Mouse (Mus musculus) bone marrow, adult 2 months (tissue): ENCODE data around the gene Blnk.

Experiments used
- CTCF ChIP-seq: fragments of 200-500 bp; IDR thresholded peaks from 2 replicates; pipeline ENCODE4 v1.5.1; 2011; ENCODE audit warnings: low read length, control low read depth; ENCODE audit not compliant: control insufficient read depth, insufficient read depth
- POLR2A ChIP-seq: fragments of 200-500 bp; IDR thresholded peaks from 2 replicates; pipeline ENCODE4 v1.6.1; 2011; ENCODE audit warnings: low read depth, mild to moderate bottlenecking, control low read depth, low read length, borderline replicate concordance; ENCODE audit not compliant: control insufficient read depth

GRCm38 (mm10) chr19:41003694-41004315, 9.5 kb upstream of the Blnk start:
- no peak for TF ChIP-seq CTCF
- TF ChIP-seq POLR2A = no peak
